Mouse (Mus musculus): Measurements from ENCODE around the gene Nufip2. TPM values are rescaled to one million over a fixed set of nuclear protein-coding genes. Genes with fewer than 3 reads are reported as not detected.
A peak's percentile ranks its signal among the peaks of the same experiment; 100 is the strongest.

The Nufip2 gene
- polyA plus RNA-seq, 1 experiment from 2014 or later, result 4.8 TPM

GRCm38 (mm10) chr11:77673428-77673991, 12.4 kb upstream of the Nufip2 start:
- 56% methylated on average over 4 of the region's 4 CpGs for WGBS
- no peaks in the 10 kb centered on the region for H3K36me3 ChIP-seq
- no peak overlapping the region for H3K4me3 ChIP-seq
- no peak overlapping the region for H3K27ac ChIP-seq
- H3K4me1 ChIP-seq, result no peaks in the 10 kb centered on the region
- H3K9ac ChIP-seq, result no peak overlapping the region
- ATAC-seq (ENCODE audit: low FRiP score), result no peak
- H3K4me2 ChIP-seq (replicated peaks), result no peak overlapping the region
- no peaks in the 10 kb centered on the region for H3K27me3 ChIP-seq
- H3K9me3 ChIP-seq (replicated peaks), result no peaks in the 10 kb centered on the region; the same call in 1 of the 2 replicates

DNA sequence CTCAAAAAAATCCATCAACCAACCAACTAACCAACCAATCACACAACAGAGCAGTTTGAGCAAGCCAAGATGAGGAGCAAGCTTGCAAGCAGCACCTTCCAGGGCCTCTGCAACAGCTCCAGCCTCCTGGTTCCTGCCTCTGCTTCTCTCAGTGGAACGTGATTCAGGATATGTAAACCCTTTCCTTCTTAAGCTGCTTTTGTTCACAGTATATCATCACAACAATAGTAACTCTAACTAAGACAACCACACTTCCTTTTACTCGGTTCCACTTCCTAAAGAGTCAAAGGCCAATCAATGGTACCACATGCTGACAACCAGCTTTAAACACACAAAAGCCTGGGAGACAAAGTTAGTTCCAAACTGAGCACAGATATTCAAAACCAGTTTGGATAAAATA, 5.9 kb upstream of the Nufip2 start:
- H3K27ac ChIP-seq, result no peak overlapping the region
- no peak overlapping the region for H3K4me3 ChIP-seq
- no peaks in the 10 kb centered on the region for H3K36me3 ChIP-seq
- WGBS, result 12% methylated on average over 2 of the region's 2 CpGs
- H3K4me1 ChIP-seq, result peaks cover 4% of the 10 kb centered on the region; the same call in 1 of the 2 replicates
- no peaks in the 10 kb centered on the region for H3K27me3 ChIP-seq
- no peak for ATAC-seq (ENCODE audit: low FRiP score)
- no peak overlapping the region for H3K4me2 ChIP-seq (replicated peaks)
- no peaks in the 10 kb centered on the region for H3K9me3 ChIP-seq (replicated peaks)
- no peak overlapping the region for H3K9ac ChIP-seq

GRCm38 (mm10) chr11:77684896-77685295, 1.1 kb upstream of the Nufip2 start:
- WGBS, result 67% methylated on average over 2 of the region's 2 CpGs
- H3K36me3 ChIP-seq, result no peaks in the 10 kb centered on the region
- ATAC-seq (ENCODE audit: low FRiP score), result no peak
- no peaks in the 10 kb centered on the region for H3K27me3 ChIP-seq
- no peak overlapping the region for H3K9ac ChIP-seq
- H3K4me1 ChIP-seq, result peaks cover 12% of the 10 kb centered on the region
- H3K4me3 ChIP-seq, result no peak overlapping the region
- H3K9me3 ChIP-seq (replicated peaks), result no peaks in the 10 kb centered on the region
- peak overlapping the region; percentile 75; the same call in 1 of the 2 replicates for H3K4me2 ChIP-seq (replicated peaks)
- no peak overlapping the region for H3K27ac ChIP-seq

- Histone ChIP-seq H3K9me3 (replicated peaks) (no peaks in the 10 kb centered on the region), H3K36me3 (peaks cover 3% of the 10 kb centered on the region; the same call in 1 of the 2 replicates), H3K4me1 (peaks cover 12% of the 10 kb centered on the region), H3K4me3 (peak overlapping the region; percentile 99), H3K9ac (peak overlapping the region; percentile 99), H3K27ac (peak overlapping the region; percentile 98), H3K27me3 (no peaks in the 10 kb centered on the region), H3K4me2 (replicated peaks) (peak overlapping the region; percentile 75)
- peak; percentile 67 for ATAC-seq (ENCODE audit: low FRiP score)
- WGBS, result 2% methylated on average over 29 of the region's 30 CpGs
These were observed 438 bp downstream of the Nufip2 start for GRCm38 (mm10) chr11:77686346-77686840.

- Histone ChIP-seq H3K9ac (peak overlapping the region; percentile 99), H3K27ac (peak overlapping the region; percentile 98), H3K27me3 (no peaks in the 10 kb centered on the region), H3K36me3 (peaks cover 9% of the 10 kb centered on the region), H3K4me3 (peak overlapping the region; percentile 99), H3K4me1 (peaks cover 12% of the 10 kb centered on the region), H3K4me2 (replicated peaks) (peak overlapping the region; percentile 75), H3K9me3 (replicated peaks) (no peaks in the 10 kb centered on the region)
- peak; percentile 39 for ATAC-seq (ENCODE audit: low FRiP score)
- under 1% methylated on average over 59 of the region's 76 CpGs for WGBS
These were observed 1.0 kb downstream of the Nufip2 start for GRCm38 (mm10) chr11:77686841-77687540.

GRCm38 (mm10) chr11:77687541-77688131, 1.7 kb downstream of the Nufip2 start:
- no peaks in the 10 kb centered on the region for H3K27me3 ChIP-seq
- peak overlapping the region; percentile 98 for H3K27ac ChIP-seq
- no peak for ATAC-seq (ENCODE audit: low FRiP score)
- peak overlapping the region; percentile 99 for H3K4me3 ChIP-seq
- peaks cover 15% of the 10 kb centered on the region for H3K36me3 ChIP-seq
- H3K9me3 ChIP-seq (replicated peaks), result no peaks in the 10 kb centered on the region
- H3K4me1 ChIP-seq, result peaks cover 12% of the 10 kb centered on the region
- peak overlapping the region; percentile 75 for H3K4me2 ChIP-seq (replicated peaks)
- H3K9ac ChIP-seq, result peak overlapping the region; percentile 99
- WGBS, result under 1% methylated on average over 33 of the region's 40 CpGs

- Histone ChIP-seq H3K27me3 (no peaks in the 10 kb centered on the region), H3K4me3 (no peak overlapping the region), H3K4me2 (replicated peaks) (no peak overlapping the region), H3K36me3 (peaks cover 46% of the 10 kb centered on the region), H3K27ac (no peak overlapping the region), H3K9me3 (replicated peaks) (no peaks in the 10 kb centered on the region), H3K9ac (no peak overlapping the region), H3K4me1 (peaks cover 11% of the 10 kb centered on the region)
- WGBS, result 94% methylated on average over 3 of the region's 3 CpGs
- ATAC-seq (ENCODE audit: low FRiP score), result no peak
These were observed 7.1 kb downstream of the Nufip2 start for GRCm38 (mm10) chr11:77693026-77693425.

- Histone ChIP-seq H3K9me3 (replicated peaks) (no peaks in the 10 kb centered on the region), H3K4me1 (peaks cover 5% of the 10 kb centered on the region; the same call in 1 of the 2 replicates), H3K36me3 (peaks cover 50% of the 10 kb centered on the region), H3K27ac (no peak overlapping the region), H3K27me3 (no peaks in the 10 kb centered on the region), H3K4me2 (replicated peaks) (no peak overlapping the region), H3K9ac (no peak overlapping the region), H3K4me3 (no peak overlapping the region)
- WGBS, result 79% methylated on average over 2 of the region's 2 CpGs
- no peak for ATAC-seq (ENCODE audit: low FRiP score)
These were observed 11.3 kb downstream of the Nufip2 start for GRCm38 (mm10) chr11:77697232-77697631.

DNA sequence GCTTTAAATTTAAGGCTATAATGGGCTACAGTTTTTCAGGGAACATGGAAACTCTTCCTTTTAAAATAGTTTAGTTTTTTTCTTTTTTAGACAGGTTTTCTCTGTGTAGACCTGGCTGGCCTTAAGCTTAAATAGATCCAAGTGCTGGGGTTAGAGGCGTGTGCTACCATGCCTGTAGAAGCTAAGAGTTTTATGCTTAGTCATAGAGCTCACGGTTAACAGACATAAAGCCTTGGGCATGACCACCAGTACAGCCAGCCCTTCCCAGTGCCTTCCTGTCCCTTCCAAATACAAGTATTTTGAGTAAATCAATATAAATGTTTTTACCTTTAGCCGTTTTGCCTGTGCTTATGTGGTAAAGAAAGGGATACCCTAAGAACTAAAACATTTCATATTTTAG, 20.0 kb downstream of the Nufip2 start:
- Histone ChIP-seq H3K9me3 (replicated peaks) (no peaks in the 10 kb centered on the region), H3K4me3 (no peak overlapping the region), H3K27me3 (no peaks in the 10 kb centered on the region), H3K4me1 (no peaks in the 10 kb centered on the region), H3K4me2 (replicated peaks) (no peak overlapping the region), H3K27ac (no peak overlapping the region), H3K36me3 (peaks cover 31% of the 10 kb centered on the region), H3K9ac (no peak overlapping the region)
- ATAC-seq (ENCODE audit: low FRiP score), result no peak
- WGBS, result 96% methylated on average over 3 of the region's 3 CpGs

- Histone ChIP-seq H3K4me3 (no peak overlapping the region), H3K4me2 (replicated peaks) (no peak overlapping the region), H3K27me3 (no peaks in the 10 kb centered on the region), H3K36me3 (peaks cover 21% of the 10 kb centered on the region), H3K27ac (no peak overlapping the region), H3K9me3 (replicated peaks) (no peaks in the 10 kb centered on the region), H3K4me1 (no peaks in the 10 kb centered on the region), H3K9ac (no peak overlapping the region)
- 86% methylated on average over 3 of the region's 3 CpGs for WGBS
- no peak for ATAC-seq (ENCODE audit: low FRiP score)
These were observed 23.1 kb downstream of the Nufip2 start for GRCm38 (mm10) chr11:77709039-77709438.

- no peaks in the 10 kb centered on the region for H3K9me3 ChIP-seq (replicated peaks)
- ATAC-seq (ENCODE audit: low FRiP score), result no peak
- no peak overlapping the region for H3K4me3 ChIP-seq
- peaks cover 5% of the 10 kb centered on the region; the same call in 1 of the 2 replicates for H3K36me3 ChIP-seq
- no peaks in the 10 kb centered on the region for H3K27me3 ChIP-seq
- H3K4me2 ChIP-seq (replicated peaks), result no peak overlapping the region
- no peak overlapping the region for H3K27ac ChIP-seq
- 96% methylated on average over 3 of the region's 3 CpGs for WGBS
- H3K4me1 ChIP-seq, result no peaks in the 10 kb centered on the region
- H3K9ac ChIP-seq, result no peak overlapping the region
These were observed 27.8 kb downstream of the Nufip2 start for GRCm38 (mm10) chr11:77713736-77714135.

- H3K27ac ChIP-seq, result no peak overlapping the region
These were observed 33.1 kb downstream of the Nufip2 start for GRCm38 (mm10) chr11:77719055-77719454.

More at GRCm38 (mm10) chr11:77719055-77719454, 33.1 kb downstream of the Nufip2 start:
- Histone ChIP-seq H3K9ac (no peak overlapping the region), H3K4me1 (no peaks in the 10 kb centered on the region), H3K4me2 (replicated peaks) (no peak overlapping the region), H3K27me3 (no peaks in the 10 kb centered on the region), H3K9me3 (replicated peaks) (no peaks in the 10 kb centered on the region), H3K4me3 (no peak overlapping the region), H3K36me3 (no peaks in the 10 kb centered on the region)
- WGBS, result 94% methylated on average over 2 of the region's 2 CpGs
- ATAC-seq (ENCODE audit: low FRiP score), result no peak
